Mouse (Mus musculus) adrenal gland, adult 2 months (tissue): Measurements from ENCODE around the gene Nol3. TPM values are rescaled to one million over a fixed set of nuclear protein-coding genes. Genes with fewer than 3 reads are reported as not detected.
"Not testable (repeated sequence)": the region's sequence is repeated elsewhere in the genome, so short reads cannot be mapped to it uniquely, and the experiment has no call there.

Source experiments
- DNase-seq: peaks from one replicate; pipeline ENCODE4 v3.0.0; 2021
- polyA plus RNA-seq: library from polyadenylated mRNA; depleted of rRNA; stranded (reverse); fragments of >200 nt; gene quantifications from 2 replicates; pipeline ENCODE4 v1.2.3, GENCODE M21; 2012
- total RNA-seq, 2 experiments: library from RNA; stranded (reverse); gene quantifications; 2 replicates each; pipeline ENCODE4 v1.2.3; 2021

Nol3 gene
- total and polyA plus RNA-seq, 3 experiments: 4.4 to 10.3 (median 6.2) TPM

DNA sequence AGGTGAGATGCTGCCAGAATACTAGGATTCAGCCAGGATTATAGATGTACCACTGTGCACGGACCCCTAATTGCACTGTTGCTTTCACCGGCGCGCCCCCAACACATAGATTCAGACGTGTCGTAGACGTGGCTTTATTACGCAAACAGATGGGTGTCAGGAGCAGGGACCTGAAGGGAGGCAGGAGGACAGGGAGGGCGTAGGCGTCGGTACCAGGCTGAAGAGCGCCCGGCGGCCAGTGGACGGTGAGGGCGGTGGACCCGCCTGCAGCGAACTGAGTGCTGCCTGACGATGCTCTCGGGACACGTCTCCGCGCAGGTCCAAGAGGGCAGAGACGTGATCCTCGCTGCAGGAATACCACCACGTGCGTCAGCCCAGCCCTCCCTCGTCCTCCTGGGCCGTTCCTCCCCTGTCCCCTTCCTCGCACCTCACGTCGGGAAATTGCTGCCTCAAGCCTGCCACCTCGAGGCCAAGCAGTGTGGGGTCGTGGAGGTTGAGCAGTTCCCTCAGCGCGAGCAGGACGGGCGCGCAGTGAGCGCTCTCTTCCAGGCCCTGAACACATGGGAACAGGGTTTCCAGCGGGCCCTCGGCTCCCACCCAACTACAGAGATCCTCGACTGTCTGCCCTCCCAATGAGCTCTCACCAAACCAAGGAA, 14.0 kb downstream of the Nol3 start, which contains the start of gene 4931428F04Rik:
4931428F04Rik (minus strand) TSS at position 60 of the 656 bp plus-strand sequence.
- peak; percentile 59 for DNase-seq

DNA sequence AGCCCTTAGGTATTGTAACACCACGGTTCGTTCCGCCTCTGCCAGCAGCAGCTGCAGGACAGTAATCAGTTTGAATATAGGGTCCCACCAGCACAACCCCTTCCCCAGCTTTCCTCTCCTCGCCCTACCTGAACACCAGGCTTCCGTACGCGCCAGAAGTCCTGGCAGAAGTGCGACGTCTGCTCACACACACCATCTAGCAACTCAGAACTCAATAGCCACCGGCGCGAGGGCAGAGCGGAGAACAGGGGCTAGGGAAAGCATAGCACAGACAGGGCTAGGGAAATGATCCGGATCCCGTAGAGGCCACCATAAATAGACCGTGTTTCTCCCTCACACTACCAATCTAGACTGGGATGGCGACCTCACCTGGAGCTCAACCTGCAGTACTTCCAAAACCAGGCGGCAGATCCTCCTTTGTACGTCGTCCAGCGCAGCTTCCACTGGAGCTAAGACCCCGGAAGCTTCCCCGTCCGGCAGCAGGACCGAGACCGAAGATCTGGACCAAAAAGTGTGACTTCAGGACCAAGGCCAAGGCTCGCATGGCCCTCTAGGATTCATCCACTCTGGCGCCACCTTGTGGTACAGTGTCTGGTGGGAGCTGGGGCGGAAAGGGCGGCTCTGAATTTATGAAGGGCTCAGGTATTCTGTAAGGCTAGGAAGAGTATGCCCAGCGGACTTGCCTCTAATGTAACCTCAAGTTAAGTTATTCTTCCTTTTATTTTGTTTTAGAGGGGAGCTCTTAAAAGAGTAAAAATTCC, 14.8 kb downstream of the Nol3 start:
- DNase-seq: peak; percentile 86

DNA sequence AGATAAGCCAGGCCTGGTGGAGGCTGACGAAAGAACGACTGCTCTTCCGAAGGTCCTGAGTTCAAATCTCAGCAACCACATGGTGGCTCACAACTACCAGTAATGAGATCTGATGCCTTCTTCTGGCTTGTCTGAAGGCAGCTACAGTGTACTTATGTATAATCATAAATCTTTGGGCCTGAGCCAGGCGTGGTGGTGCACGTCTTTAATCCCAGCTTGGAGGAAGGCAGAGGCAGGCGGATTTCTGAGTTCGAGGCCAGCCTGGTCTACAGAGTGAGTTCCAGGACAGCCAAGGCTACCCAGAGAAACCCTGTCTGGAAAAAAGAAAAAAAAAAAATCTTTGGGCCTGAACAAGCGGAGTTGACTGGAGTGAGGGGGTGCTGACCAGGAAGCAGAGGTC, 15.4 kb downstream of the Nol3 start:
- not testable (repeated sequence) for DNase-seq

DNA sequence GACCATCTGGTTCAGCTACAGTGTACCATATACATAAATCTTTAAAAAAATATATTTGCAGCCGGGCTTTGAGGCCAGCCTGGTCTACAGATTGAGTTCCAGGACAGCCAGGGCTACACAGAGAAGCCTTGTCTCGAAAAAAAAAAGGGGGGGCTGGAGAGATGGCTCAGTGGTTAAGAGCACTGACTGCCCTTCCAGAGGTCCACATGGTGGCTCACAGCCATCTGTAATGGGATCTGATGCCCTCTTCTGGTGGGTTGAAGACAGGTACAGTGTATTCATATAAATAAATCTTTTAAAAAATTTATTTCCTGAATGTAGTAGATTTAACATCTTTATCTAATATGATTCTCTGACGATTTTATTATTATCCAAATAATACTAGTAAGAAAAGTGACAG, 15.9 kb downstream of the Nol3 start:
- DNase-seq: not testable (repeated sequence)

DNA sequence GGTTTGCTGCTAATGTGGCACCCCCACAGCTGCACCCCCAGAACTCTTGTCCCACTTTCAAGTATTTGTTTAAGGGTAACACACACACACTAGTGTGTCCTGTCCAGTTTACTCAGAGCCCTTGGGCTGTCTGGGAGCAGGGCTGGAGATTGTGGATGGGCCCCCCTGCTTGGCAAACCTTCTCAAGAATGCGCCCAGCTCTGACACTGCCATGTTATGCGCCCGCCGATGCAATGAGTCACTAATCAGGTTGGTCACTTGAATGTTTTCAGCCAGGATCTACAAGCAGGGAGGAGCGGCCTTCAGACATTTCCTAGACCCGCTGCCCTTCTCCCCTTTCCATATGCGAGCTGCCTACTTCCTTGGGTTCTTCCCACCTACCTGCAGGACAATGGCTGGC, 16.5 kb downstream of the Nol3 start:
- DNase-seq: peak; percentile 35

DNA sequence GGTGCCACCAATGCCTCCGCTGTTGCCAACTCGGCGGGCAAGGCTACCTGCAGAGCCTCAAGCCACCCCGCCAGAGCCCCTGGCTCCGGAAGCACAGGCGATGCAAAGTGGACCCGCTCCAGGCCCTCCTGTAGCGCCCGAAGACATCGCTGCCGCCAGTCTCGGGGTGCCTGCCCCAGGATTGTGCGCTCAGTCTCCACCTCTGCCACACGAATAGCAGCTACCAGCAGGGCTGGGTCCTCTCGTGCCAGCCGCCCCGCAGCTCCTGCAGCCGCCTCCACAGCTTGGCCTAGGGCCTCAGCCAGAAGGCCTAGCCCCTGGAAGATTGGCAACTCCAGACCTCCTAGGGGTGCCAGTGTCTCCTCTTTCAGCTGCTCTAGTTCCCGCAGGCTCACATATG, 17.5 kb downstream of the Nol3 start:
- no peak for DNase-seq

DNA sequence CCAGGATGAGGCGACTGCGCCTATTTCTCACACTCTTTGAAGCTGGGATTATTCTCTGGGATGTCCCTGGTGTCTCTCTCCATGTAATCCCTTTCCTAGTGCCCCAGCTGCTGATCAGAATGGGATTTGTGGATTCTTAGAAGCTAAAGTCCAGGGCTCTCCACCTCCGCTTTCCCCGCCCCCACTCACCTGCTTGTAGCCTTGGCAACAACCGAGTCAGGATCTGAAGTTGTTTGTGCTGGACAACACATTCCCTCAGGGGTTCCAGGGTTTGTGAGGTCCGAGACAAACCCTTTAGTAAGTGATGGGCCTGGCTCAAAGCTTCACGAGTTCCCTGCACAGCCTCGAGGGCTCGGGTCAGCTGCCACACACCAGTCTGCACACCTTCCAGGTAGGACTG, 18.8 kb downstream of the Nol3 start:
- no peak for DNase-seq

DNA sequence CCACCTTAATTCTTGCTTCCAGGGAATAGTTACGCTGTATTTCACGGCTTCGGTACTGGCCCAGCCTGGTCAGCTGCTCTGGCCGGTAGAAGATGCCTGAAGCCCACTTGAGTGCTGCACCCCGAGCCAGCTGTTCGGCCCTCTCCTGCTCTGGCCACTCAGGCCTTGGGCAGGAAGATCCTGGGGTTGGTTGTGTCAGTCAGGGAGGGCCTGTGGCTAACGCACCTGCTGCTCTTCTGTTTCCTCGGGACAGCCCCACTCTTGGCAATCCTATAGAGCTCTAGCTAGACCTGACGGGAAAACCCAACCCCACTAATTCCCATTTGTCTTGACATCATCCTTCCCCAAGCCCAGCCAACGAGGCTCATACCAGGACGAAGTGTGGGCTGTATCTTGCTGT, 19.3 kb downstream of the Nol3 start:
- peak; percentile 30 for DNase-seq

DNA sequence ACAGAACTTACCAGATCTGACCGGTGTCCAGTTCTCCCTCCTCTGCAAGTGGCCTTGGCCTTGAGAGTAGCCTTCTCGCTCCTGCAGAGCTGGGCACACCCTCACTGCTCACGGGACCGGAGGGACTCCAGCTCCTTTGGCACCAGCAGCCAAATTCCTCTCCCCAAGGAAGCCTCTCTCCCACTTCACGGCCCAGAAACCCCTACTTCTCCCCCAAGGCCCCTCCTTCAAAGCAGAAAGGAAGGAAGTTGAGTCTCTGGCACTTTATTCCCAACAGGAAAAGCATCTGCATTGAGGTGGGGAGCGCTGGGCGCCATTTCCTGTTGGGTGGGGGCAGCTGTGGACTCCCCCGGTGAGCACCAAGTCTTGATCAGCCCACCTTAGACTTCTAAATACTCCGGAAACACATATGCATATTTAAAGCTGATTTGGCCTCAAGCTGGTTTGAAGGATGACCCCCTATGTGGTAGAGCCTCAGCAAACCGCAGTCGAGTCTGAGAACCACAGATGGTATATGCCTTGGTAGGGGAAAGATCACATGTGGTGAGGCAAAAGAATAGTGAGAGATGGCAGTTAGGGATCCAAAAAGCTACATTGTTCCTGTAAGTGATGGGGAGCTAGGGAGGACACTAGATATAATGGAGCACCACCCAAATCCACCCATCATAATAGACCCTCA, 20.1 kb downstream of the Nol3 start, which contains the start of gene Exoc3l:
Exoc3l (minus strand) TSS at position 207 of the 679 bp plus-strand sequence.
- DNase-seq: peak; percentile 85

DNA sequence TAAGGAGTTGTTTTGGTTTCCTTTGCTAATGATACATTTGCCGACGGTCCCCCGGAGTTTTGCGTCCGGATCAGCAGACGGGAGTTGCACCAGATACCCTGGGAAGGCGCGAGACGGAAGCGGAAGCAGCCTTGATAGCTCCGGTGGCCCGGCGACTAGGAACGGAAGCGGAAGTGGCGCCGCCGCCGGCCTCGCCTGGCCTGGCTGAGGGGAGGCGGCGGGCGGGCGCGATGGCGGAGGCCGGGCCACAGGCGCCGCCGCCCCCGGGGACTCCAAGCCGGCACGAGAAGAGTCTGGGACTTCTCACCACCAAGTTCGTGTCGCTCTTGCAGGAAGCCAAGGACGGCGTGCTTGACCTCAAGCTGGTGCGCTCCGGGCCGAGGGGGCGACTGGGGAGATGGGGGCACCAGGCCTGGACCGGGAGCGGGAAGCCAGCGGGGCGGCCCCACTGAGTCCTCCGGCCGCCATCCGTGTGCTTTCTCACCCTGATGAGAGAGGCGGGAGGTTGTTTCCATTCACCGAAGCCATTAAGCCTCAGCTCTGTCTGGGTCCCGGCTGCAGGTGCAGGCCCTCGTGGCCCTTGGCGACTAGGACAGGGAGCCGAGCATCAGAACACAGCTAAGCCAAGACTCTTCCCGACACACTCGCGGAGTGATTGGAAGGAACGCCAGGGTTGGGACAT, 21.7 kb downstream of the Nol3 start, which contains the start of gene E2f4:
E2f4 (plus strand) TSS at position 153 of the 682 bp plus-strand sequence.
- DNase-seq: peak; percentile 96

DNA sequence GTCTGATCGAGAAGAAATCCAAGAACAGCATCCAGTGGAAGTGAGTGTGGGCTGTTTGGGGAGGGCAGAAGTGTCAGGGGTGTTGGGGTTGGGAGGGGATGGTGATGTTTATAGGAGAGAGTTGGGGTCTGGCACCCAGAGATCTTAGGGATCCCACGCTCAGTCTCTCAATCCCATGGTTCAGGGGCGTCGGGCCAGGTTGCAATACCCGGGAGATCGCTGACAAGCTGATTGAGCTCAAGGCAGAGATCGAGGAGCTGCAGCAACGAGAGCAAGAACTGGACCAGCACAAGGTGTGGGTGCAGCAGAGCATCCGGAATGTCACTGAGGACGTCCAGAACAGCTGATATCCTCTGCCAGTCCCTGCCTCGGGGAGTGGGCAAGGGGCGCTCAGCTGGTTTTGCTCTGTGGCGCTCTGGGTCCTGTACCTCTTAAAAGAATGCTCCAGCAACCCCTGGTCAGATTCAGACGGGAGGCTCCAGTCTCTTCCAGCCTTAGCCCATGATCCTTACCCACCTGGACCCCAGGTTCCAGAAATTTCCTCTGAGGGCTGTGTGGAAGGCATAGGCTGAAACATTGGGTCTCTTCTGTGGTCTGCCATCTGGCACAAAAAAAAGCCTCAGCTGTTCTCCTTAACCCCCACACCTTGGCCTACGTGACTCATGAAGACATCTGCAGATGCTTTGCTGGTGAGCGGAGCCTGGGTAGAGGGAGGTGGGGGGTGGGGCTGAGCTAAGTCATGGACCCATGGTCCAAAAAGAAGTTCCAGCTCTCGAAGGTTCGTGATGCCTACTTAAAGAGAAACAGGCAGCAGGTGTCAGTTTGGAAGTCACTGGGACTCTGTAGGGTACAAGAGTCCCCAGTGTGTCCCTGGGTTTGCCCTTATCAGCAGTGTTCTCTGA, 22.7 kb downstream of the Nol3 start:
- DNase-seq: no peak

DNA sequence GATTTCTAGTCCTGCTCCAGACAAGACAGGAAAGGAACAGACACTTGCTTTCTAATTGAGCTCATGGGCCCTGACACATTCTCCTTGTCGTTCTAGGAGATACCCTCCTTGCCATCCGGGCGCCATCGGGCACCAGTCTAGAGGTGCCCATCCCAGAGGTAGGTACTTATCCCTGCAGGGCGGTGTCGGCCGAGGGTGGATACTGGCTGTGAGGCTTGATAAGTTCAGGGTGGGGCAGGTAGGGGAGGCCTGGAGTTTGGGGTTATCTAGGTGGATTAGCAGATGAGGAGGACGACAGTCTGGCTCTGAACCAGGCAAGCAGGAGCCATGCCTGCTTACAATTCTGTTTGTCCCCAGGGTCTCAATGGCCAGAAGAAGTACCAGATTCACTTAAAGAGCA, 24.0 kb downstream of the Nol3 start:
- DNase-seq: no peak

DNA sequence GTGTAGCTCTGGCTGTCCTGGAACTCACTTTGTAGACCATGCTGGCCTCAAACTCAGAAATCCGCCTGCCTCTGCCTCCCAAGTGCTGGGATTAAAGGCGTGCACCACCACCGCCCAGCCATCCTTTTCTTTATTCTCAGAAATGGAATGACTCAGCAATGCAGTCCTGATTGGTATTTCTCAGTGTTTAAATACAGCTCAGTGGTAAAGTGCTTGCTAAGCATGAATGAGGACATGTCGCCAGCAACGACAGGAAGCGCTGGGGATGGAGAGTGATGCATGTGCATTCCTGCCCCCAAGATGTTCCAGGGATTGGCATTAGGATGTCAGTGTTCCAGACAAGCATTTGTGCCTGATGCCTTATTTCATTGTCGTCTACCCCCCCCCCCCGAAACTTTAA, 27.5 kb downstream of the Nol3 start:
- no peak for DNase-seq

DNA sequence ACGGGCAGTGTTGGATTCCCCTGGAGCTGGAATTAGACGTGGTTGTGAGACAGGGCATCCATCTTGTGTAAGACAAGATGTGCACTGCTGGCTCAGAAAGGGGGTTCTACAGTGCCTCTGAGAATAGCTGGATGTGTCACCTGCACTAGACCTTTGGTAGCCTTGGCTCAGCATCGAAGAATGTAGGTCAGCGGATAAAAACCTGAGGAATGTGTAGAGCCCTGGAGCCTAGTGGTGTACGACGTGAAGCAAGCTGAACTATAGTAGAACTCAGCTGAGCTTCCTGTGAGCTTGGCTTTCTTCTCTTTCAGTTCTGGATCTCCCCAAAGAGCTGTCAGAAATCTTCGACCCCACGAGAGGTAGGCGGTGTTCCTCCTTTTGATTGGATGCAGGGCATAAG, 27.9 kb downstream of the Nol3 start:
- no peak for DNase-seq

DNA sequence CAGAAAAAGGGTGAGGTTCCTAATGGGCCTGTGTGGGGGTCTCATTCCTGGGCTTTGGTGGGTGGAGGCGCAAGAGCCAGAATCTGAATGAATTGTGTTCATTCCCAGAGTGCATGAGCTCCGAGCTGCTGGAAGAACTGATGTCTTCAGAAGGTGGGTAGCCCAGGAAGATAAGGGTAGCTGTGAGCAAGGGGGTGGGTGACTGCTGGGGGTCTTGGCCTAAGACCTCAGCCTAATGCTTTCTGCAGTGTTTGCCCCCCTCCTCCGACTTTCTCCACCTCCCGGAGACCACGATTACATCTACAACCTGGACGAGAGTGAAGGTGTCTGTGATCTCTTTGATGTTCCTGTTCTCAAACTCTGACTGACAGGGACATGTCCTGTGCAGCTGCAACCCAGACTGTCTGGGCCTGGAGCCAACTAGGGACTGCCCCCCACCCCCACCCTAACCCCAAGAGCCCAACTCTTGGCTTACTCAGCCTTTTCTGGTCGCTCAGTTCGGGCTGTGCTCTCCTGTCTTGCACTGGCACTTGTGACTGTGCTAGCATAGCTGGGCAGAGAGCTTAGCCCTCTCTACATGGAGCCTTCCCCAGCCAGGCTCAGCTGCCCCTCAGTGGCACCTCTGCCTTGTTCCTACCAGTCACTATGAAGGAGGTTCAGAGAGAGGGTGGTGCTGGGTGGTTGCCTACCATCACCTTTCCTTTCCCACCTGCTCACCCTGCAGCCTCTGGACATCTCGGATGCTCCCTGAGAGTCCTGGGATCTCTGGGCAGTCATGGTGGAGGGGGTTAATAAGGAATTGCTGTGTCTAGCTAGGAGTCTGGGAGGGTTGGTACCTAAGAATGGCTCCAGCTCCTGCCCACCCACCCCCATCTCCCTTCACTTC, 28.6 kb downstream of the Nol3 start:
- DNase-seq: no peak

DNA sequence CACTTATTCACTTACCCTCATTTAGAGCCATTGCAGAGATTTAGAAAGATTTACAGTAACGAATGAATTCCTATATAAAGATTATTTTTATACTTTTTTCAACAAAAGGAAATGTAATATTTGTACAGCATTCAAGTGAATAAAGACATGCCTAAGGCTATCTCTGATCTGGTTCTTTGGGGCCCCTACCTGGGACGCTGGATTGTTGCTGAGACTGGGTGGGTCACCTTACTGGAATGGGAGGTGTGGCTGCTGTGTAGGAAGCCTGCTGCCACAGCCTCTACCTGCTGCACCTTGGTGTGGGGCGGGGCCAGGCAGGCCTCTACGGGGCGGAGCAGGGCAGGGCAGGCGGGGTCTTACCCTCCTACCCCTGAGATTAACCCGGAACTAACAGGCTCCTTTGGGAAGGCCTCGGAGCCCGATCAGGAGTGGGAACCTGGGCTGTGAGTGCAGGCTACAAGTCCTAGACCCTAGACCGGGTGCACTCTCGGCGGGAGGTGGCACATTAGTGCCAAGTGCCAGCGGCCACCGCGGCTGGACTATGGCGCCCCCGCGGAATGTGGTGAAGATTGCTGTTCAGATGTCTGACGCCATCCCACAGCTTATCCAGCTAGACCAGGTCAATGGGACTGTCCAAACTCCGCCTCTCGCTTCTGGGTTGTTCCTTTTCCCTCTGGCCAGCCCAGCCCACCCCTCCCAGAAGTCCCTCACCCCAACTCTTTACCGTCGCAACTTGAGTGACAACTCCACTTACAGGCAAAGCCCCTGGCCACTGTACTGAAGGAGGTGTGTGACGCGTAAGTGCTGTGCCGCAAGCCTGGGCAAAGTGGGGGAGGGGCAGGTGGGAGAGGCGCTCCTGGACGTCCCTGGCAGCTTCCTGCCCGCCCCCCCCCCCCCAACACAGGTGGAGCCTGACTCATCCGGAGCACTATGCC, 29.5 kb downstream of the Nol3 start, which contains the start of gene Elmo3:
Elmo3 (plus strand) TSS at position 391 of the 935 bp plus-strand sequence.
- peak; percentile 82 for DNase-seq

DNA sequence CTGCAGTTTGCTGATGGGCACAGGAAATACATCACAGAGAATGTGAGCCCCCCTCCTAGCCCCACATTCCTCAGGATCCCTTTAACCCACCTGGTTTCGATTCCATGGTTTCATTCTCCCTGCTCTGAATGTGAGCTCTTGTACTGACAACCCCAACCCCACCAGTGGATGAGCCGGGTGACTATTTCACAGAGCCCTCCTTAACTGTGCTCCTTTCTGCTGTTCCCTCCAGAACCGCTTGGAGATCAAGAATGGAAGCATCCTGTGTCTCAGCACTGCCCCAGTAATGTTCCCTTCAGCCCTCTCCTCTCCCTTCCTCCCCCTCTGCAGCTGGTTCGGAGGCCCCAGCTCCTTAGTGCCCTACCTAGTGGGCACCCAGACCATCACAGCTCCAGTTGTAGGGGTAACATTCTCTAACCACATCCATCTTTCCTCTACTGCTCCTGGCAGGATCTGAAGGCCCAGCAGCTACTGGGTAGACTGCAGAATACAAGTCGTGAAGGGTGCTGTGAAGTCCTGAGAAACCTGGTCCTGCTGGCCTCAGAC, 30.3 kb downstream of the Nol3 start:
- no peak for DNase-seq

DNA sequence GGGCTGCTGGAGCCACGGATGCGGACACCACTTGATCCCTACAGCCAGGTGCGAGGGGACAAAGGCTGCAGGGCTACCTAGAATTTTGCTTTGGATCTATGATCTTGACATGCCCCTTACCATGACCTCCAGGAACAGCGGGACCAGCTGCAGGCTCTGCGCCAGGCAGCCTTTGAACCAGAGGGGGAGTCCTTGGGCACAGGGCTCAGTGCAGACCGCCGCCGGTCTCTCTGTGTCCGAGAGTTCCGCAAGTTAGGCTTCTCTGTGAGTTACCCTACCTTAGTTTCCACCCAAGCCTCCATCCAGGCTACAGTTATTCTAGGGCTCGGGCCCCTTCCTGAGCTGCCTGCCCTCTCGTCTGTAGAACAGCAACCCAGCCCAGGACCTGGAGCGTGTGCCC, 31.7 kb downstream of the Nol3 start:
- no peak for DNase-seq

DNA sequence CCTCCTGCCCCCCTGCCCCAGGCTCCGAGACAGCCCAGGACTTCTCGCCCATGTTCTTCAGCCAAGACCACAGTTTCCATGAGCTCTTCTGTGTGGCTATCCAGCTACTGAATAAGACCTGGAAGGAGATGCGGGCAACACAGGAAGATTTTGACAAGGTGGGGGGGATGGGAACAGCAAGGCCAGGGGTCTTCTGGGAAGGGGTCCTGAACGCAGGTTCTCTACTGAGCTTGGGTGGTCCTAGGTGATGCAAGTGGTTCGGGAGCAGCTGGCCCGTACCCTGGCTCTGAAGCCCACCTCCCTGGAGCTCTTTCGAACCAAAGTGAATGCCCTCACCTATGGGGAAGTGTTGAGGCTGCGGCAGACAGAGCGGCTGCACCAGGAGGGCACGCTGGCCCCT, 32.5 kb downstream of the Nol3 start:
- DNase-seq: no peak
